Mouse (Mus musculus) thymus, adult 18-20 months (tissue): ENCODE measurements around the gene Pym1.
A peak's percentile ranks its signal among the peaks of the same experiment; 100 is the strongest.

Experiments used
- DNase-seq, 2 experiments: peaks; one replicate each; pipeline ENCODE4 v3.0.0; 2022; ENCODE audit warnings: mixed read lengths in 2 of 2

The Pym1 gene

GRCm38 (mm10) chr10:128806086-128806485 is 58.4 kb downstream of the Pym1 start:
- peak; percentile 11 to 24 for DNase-seq

GRCm38 (mm10) chr10:128807018-128807417 is 59.3 kb downstream of the Pym1 start:
- DNase-seq: no peak
